Mouse (Mus musculus) left cerebral cortex, postnatal 4 days (tissue): ENCODE data around the gene Shld1. TPM values are rescaled to one million over a fixed set of nuclear protein-coding genes. Genes with fewer than 3 reads are reported as not detected.

Source experiments
- DNase-seq: peaks from one replicate; pipeline ENCODE4 v3.0.0-alpha.2; 2022
- intact Hi-C: fragments of 180-260 bp; cut with DNase I; formaldehyde crosslinking; loops from one replicate; pipeline ENCODE4 v1.15.1; 2025
- total RNA-seq, 2 experiments: library from RNA; stranded (reverse); gene quantifications; 2 replicates each; pipeline ENCODE4 v1.2.3; 2021

Gene Shld1
- total RNA-seq, 2 experiments from 2014 or later = 8.1 to 9.8 TPM

DNA sequence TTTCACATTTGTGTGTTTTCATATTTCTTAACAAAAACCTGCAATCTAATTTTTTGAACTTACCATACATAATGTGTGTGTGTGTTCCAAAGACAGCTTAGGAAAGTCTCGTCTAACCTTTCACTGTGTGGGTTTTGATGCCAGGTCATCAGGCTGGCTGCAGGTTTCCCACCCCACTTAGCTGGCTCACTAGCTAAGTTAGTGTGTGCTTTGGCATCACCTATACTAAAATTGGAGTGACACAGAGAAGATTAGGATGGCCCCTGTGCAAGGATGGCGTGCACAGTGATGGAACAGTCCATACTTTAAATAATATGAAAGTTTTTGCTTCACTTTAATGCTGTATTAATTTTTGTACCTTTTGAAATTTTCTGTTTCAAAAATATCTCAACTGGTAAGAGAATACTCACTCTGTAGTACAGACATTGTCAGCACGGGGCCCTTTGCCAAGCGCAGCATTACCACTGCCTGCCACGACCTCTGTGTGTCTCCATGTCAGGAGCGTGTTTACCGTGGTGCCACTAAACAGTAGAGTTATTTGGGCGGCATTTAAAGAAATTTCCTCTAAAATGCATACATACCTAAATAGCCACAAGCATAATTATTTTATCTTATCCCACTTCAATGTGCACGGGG, 30.3 kb downstream of the Shld1 start:
- no peak for DNase-seq
- intact Hi-C loops = loop anchor here (10.0 kb wide), 1 partner anchor 68 kb away; the partner anchor contains the start of gene Chgb

GRCm38 (mm10) chr2:132717537-132717912, 30.8 kb downstream of the Shld1 start:
- intact Hi-C loops = loop anchor here (10.0 kb wide), 1 partner anchor 67 kb away; the partner anchor contains the start of gene Chgb
- DNase-seq = no peak

GRCm38 (mm10) chr2:132720921-132721566, 34.3 kb downstream of the Shld1 start:
- peak; percentile 21 for DNase-seq
- intact Hi-C loops = no loop called here

GRCm38 (mm10) chr2:132721844-132722243, 35.1 kb downstream of the Shld1 start:
- DNase-seq = no peak
- intact Hi-C loops = no loop called here

- peak; percentile 31 for DNase-seq
- intact Hi-C loops = no loop called here
Observed at GRCm38 (mm10) chr2:132723958-132724431, 37.3 kb downstream of the Shld1 start.

DNA sequence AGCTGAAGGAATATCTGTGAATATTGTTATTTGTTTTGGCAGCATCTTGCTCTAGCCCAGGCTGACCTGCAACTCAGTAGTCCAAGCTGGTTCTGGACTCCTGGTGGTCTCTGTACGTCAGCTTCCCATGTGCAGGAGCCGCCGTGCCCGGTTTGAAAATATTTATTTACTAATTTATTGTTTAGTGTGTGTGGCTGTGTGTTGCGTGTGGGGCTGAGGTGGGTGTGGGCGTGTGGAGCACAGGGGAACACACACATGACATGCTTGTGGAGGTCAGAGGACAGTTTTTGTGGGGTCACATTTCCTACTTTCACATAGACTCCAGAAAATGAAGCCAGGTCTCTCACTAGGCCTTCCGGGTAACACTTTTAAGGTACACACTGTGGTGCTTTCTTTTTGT, 37.8 kb downstream of the Shld1 start:
- no peak for DNase-seq
- intact Hi-C loops = no loop called here

GRCm38 (mm10) chr2:132725376-132725905, 38.7 kb downstream of the Shld1 start:
- intact Hi-C loops = no loop called here
- no peak for DNase-seq

DNA sequence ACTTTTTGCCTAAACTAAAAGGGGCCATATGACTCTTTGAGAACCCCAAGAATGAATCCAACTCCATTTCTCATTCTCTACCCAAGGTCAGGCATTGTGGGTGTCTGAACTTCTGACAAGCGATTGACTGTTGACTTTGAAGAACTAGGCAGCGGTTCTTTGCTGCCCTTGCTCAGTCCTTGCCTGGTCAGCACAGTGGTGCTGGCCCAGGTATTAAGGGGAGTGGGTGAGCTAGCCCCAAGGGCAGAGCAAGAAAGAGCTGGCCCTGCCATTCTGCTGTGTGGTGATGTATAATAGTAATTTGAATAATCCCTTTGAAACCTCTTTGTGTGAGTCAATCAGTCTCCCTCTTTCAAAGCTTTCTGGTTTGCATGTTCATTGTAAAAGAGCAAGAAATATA, 39.4 kb downstream of the Shld1 start:
- DNase-seq = no peak
- intact Hi-C loops = no loop called here

DNA sequence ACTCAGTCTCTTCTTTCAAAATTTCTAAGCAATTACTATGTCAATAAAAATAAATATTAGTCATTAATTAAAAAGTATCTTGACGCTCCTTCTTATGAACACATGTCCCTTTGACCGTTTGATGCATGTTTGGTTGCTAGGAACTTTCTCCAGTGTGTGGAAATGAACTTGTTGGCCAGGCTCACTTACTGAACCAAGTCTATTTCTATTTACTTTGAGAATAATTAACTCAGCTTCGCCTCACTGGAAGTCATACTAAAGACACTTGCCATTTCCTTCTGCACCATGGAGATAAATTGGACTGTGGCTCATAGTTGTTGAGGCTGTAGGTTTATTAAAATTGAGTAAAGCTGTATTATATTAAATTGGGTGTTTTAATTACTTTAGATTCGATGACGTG, 46.2 kb downstream of the Shld1 start:
- DNase-seq = no peak
- intact Hi-C loops = no loop called here

DNA sequence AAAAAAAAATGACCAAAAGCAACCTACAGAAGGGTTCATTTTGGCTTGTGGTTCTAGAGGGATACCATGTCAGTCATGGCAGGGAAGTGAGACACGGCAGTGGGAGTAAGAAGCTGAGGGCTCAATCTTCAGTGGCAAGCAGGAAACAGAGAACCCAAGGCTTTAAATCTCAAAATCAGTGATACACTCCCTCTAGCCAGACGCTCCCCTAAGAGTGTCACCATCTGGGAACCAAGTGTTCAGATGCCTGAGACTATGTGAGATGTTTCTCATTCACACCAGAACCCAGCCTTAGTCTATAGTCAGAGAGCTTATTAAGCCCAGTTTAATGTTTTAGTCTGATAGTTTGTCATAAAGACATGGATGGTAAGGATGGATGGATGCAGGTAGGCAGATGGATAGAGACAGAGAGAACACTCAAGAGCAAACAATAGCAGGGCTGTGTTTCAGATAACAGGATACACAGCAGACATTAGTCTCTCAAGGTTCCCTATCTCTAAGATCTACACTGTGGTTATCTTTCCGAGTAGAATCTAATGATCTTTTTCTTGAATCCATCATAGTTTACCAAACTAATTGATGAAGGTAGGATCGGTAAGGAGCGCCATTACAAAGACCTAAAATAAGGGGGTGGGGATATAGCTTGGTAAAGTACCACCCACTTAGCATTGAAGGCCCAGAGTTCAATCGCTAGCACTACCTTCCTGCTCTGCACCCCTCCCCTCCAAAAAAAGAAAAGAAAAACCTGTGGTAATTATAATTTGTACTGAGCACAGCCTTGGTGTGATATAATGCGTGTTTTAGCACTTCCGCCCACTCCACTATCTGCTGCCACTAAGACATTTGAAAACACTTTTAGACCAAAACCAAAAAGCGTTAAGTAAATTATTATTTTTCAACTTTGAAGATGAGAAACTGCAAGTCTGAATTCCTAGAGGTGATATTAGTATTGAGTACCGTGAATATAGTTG, 47.2 kb downstream of the Shld1 start:
- intact Hi-C loops = no loop called here
- DNase-seq = no peak

DNA sequence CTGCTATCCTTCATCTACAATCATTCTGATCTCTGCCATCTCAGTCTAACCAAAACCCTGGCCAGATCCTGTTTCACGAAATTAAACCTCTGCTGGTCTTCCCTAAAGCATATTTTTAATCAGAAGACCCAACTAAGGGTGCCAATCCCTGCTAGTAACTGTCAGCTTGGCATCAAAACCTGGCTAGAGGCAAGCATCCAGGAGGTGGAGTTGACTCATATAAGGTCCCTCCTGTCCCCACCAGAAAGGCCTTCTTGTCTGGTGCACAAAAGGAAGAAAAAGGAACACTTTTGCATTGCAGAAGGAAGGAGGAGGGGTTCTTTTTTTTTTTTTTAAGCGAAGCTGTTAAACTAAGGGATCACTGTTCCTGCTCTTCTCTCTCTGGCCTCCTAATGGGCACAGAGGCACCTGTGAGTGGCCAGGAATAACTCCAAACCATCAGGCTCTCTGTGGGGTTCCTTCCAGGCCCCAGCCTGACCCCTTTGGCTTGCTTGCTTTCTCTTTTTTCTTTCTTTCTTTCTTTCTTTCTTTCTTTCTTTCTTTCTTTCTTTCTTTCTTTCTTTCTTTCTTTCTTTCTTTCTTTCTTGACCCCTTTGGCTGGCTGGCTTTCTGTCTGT, 52.2 kb downstream of the Shld1 start:
- no peak for DNase-seq
- intact Hi-C loops = no loop called here

- intact Hi-C loops = no loop called here
- DNase-seq = no peak
Observed at GRCm38 (mm10) chr2:132741862-132742347, 55.2 kb downstream of the Shld1 start.

- intact Hi-C loops = no loop called here
- DNase-seq = no peak
Observed at GRCm38 (mm10) chr2:132744866-132745265, 58.1 kb downstream of the Shld1 start.

DNA sequence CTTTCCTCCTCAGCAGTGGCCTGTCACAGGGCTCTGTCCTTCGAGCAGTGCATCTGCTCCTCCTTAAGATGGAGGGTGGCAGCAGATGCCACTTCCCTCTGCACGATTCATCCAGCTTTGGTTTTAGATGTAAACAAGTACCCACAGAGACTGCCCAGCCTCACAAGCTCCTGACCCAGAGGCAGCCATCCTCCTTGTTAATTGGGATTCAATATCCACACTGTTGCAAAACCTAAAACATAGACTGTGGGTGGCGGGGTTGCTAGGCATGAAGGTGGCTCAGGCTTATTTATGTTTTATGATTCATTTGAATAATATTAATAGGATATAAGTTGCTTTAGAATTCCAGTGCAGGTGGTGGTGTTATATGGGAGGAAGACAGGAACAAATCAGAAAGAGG, 59.4 kb downstream of the Shld1 start:
- DNase-seq = no peak
- intact Hi-C loops = no loop called here

DNA sequence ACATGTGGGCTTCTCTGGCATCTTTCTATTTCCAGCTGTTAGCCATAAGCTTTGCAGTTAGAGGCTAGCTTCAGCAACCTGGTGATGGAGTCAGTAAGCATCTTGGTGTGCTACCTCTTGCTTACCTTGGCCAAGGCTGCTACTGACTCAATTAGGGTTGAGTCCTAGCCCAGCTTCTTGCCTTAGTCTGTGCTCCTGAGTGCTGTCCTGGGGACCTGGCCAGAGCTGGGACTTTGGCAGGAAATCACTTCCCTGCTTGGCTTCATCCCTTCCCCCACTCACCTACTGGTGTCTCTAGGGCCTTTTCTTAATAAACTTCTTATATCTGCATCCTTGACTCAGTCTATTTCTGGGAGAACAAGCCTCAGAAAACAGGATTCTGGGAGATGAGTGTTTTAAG, 64.0 kb downstream of the Shld1 start:
- intact Hi-C loops = no loop called here
- DNase-seq = no peak

GRCm38 (mm10) chr2:132751141-132752066, 64.7 kb downstream of the Shld1 start:
- intact Hi-C loops = no loop called here
- peak; percentile 50 for DNase-seq

DNA sequence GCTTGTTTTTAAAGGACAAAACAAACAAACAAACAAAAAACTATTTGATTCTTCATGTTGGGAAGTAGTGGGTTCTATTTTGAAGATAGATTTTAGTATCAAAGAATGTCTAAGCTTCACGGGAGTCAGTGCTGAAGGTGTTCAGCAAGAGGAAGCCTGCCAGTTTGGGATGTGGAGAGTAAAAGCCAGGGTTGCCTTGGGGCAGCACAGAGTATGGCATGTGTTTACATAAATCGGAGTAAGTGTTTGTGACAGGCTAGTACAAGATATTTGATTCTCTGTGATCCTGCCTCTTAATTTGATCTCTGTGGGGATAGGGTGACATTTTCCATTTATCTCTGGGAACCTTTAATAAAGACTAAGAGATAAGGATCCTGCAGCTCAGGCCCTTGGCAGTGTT, 65.7 kb downstream of the Shld1 start:
- no peak for DNase-seq
- intact Hi-C loops = no loop called here

DNA sequence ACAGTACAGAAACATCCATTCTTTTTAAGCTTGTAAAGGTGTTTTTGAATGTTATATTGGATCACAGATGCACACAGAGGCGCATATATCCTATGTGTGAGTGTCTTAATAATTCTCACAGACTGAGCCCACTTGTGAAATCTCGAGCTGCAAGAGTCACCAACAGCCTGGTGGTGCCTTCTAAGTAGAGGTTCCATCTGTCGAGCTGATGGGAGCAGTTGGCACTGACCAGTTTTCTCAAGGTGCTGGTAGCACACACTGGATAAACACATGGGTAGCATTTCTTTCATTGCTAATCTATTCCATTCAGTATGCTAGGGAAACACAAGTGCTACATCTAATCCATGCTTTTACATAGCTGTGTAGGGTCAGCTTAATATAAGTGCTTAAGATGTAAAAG, 66.4 kb downstream of the Shld1 start:
- no peak for DNase-seq
- intact Hi-C loops = no loop called here

- intact Hi-C loops = no loop called here
Observed at GRCm38 (mm10) chr2:132757911-132758310, 71.2 kb downstream of the Shld1 start.

More at GRCm38 (mm10) chr2:132757911-132758310, 71.2 kb downstream of the Shld1 start:
- DNase-seq = no peak
